Mouse (Mus musculus) right cerebral cortex, adult 18-20 months (tissue): Measurements from ENCODE around the gene Gm10354.
"Not testable (repeated sequence)": the region's sequence is repeated elsewhere in the genome, so short reads cannot be mapped to it uniquely, and the experiment has no call there.

Experiments used
- DNase-seq: peaks from one replicate; pipeline ENCODE4 v3.0.0; 2022; ENCODE audit warnings: mixed read lengths

Gm10354 gene

DNA sequence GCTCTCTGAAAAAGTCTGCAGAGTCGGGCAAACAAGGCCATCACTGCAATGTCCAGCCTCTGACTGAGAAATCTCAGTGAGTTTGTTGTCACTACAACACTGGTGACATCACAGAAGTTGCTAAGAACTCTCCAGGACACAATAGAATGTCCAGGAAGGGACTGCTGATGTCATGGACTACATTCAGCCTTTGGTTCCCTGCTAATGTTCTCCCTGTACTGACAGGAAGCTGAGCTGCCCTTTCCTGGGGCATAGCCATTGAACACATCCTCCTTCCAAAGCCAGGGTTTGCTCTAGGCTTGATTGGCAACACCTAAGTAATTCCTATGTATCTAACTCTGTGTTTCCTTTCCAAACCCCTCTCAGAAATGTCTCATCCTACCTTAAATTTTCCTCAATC lies at the start of gene Gm10354:
TSS of gene Gm10354 (minus strand) at position 101 of the 400 bp plus-strand sequence.
- not testable (repeated sequence) for DNase-seq

DNA sequence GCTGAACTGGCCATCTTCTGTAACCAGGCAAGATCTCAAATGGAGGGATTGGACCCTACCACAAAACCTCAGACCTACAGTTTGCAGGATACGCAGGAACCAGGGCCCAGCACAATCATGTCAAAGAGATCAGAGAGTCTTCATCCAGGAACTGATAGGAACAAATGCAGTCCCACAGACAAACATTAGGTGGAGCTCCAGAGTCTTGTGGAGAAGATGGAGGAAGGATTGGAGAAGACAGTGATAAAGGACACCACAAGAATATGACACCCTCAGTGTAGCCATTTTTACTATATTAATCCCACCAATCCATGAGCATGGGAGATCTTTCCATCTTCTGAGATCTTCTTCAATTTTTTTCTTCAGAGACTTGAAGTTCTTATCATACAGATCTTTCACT lies 45.6 kb upstream of the Gm10354 start:
- not testable (repeated sequence) for DNase-seq

DNA sequence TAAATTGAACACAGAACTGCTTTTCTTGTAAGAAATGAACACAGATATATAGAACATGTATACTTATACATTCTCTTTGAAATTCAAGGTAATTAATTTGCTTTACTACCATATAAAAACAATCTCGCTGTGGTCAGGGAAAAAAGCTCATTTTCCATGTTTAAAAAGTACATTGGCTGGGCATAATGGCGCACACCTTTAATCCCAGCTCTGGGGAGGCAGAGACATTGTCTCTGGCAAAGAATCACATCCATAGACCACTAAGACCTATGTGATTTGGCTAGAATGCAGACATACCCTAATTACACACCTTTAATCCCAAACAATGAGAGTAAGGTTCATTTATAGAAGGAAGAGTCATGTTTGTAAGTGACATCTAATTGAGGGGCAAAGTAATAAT lies 41.3 kb upstream of the Gm10354 start:
- not testable (repeated sequence) for DNase-seq

DNA sequence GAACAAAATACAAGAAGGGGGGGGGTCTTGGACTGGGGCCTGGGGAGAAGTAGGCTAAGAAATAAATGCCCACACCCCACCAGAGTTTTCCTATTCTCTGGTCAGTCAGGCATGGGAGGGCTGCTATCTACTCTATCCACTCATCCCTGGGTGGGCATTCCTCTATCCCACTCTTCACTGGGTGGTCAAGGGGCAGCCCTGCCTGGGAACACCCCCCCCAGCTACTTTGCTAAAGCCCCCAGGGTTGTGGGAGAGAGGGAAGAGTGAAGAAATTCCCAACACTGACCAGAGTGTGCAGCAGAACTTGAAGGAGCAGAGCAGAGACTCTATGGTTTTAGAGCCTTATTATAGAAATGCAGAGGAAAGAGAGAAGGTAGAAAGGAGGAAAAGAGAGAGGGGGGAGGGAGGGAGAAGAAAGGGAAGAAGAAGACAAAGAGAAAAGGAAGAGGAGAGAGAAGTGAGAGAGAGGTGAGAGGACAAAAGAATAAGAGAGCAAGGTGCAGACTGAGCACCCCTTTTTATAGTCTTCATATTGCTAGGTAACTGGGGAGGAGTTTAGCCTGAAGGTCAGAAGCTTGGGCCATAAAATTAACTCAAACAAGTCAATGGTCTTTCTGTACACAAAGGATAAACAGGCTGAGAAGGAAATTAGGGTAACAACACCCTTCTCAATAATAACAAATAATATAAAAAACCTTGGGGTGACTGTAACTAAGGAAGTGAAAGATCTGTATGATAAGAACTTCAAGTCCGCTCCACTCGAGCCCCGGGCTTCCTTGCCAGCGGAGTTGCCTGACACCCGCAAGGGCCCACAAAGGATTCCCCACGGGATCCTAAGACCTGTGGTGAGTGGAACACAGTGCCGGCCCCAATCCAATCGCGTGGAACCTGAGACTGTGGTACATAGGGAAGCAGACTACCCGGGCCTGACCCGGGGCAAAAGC lies 32.2 kb upstream of the Gm10354 start:
- DNase-seq, result not testable (repeated sequence)

DNA sequence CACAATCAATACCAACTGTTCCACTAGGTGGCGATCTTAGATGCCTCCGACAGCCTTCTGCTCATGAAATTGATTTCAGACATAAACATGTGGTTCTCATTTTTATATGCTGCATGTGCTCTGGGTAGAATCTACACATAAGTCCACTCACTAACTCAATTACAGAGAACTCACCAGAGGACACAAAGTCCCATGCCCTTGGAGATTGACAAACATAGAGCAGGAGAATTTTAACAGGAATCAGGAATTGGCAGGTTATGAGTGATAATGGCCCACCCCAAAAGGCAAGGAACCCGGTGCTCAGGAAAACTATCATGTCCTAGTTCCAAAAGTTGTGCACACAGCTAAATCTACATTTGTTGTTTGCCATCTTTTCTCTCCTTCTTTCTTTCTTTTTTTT lies 28.2 kb upstream of the Gm10354 start:
- not testable (repeated sequence) for DNase-seq

DNA sequence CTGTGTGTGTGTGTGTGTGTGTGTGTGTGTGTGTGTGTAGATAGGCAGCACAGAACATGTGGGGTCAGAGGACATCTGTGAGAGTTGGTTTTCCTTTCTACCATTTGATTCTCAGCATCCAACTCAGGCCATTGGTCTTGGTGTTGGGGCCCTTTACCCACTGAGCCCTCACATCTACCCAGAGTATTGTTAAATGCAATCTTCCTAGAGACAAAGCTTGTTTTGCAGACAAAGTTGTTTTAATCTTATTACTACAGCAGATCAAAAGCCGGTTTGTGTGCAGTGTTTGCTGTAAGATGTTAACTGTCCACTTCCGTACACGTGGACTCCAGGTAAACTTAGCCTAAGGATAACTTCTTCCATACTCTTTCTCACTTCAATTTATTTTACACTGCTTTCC lies 27.6 kb upstream of the Gm10354 start:
- DNase-seq, result not testable (repeated sequence)

DNA sequence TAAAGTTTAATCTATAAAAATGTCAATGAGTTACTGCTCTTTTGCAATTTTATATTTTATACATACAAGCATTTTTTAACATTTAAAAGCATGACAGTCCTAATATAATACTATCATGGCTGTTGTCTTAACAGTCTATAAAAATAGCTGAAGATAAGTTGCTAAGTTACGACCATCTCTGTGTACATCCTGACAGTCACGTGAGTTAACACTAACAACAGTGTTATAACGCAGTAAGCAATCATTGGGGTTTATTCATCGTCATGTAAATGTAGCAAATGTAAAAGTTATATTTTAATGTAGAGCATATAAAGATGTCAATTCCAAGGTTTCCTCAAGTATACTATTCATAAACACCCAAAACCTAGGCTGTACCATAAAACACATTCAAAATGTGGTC lies 26.8 kb upstream of the Gm10354 start:
- not testable (repeated sequence) for DNase-seq

DNA sequence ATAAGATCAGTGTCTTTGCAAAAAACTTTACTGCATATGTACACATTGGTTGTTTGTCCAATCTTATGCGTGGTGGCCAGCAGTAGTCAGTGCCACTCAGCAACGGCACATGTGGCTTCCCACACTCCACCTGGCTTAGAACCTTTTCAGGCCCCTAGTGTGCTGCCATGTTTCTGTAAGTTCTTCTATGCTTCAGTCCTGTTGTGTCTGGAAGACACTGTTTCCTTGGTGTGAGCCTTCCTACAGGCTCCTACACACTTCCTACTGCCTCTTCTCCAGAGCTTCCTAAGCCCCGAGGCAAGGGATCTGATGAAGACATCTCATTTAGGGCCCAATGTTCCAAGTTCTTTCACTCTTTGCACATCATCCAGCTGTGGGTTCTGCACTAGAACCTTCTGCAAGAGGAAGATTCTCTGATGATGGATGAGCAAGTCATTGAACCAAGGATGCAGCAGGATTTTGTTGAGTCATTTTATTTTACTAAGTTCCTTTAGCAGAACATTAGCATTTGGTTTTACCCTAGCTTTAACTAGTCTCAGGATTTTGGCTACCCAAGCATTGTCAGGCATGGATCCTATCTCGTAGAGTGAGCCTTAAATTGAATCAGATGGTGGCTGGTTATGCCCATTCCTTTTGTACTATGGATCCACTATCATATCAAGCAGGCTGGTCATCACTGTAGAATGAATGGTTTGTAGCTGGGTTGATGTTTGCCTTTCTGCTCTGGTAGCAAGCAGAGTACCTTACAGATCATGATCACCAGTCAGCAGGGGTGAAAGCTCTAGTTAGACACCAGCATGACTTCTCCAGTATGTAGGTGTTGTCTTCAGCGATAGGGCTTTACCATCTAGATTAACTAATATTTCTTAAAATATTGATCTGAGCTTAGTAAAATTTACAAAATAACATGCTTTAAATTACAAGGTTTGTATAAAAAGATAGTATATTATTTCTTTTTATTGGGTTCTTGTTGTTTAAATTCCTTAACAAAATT lies 26.1 kb upstream of the Gm10354 start:
- not testable (repeated sequence) for DNase-seq

DNA sequence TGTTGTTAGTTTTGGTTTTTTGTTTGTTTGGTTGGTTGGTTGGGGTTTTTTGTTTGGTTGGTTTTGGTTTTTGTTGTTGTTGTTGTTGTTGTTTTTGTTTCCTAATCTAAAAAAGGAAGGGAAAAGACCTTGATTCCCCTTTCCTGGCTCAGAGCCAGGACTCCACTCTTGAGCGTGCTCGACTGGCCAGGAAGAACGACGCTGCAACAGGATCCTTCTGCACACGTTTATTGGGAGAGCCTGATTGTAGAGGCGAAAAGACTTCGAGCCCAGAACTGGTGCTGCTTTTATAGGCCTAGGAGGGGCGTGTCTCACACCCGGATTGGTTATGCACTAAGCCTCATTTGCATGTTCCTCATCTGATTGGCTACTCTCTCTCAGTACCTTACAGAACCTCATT lies 19.3 kb upstream of the Gm10354 start:
- DNase-seq, result not testable (repeated sequence)

DNA sequence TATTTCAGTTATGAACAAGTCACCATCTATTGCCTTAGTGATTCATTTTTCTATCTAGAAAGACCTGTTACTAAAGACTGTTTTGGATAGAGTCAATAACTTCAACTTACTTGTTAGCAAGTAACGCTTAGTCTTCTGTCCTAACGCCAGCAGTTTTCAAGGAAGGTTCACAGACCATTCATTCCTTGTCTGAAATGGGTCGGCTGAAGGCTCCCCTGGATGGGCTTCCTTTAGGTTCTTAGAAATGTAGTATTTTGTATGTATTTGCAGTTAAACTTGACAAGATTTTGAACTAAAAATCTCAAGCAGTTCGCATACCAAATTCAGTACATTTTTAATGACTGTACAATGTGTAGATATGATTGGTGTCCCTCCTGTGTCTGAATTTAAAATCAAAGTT lies 18.8 kb upstream of the Gm10354 start:
- not testable (repeated sequence) for DNase-seq

DNA sequence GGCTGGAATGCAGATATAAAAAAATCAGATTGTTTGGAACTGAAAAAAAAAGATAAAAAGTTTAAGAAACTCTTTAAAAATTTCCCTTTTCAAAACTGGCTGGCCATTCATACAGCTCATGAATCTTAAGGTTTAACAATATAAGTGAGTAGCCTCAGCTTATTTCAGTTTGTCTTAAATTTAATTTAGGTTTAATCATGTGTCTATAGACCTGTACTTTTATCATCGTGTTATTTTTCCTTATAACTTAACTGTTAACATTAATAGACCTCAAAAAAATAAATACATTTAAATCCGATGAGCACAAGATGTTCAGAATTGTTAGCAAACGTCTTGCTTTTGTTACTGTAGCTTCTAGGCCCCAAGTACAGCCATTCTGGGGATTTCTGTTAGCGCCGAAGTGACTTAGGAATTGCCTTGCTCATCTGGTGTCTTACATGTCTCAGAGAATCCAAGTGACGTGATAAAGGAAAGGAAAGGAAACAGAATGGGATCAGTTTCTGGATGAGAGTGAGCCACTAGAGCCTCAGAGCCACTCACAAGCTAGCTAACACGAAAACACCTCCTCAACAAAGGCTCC lies 18.0 kb upstream of the Gm10354 start:
- not testable (repeated sequence) for DNase-seq

DNA sequence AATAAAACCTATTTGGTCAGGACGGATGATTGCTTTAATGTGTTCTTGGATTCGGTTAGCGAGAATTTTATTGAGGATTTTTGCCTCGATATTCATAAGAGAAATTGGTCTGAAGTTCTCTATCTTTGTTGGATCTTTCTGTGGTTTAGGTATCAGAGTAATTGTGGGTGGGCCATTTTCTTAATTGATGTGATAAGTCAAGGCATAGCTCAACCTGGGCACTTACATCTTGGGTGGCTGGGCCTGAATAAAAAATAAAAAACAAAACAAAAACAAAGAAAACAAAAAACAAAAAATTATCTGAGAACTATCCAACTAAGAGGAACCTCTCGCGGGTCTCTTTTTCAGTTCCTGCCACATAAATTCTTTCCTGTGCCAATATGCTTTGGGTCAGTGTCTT lies 15.4 kb upstream of the Gm10354 start:
- not testable (repeated sequence) for DNase-seq

DNA sequence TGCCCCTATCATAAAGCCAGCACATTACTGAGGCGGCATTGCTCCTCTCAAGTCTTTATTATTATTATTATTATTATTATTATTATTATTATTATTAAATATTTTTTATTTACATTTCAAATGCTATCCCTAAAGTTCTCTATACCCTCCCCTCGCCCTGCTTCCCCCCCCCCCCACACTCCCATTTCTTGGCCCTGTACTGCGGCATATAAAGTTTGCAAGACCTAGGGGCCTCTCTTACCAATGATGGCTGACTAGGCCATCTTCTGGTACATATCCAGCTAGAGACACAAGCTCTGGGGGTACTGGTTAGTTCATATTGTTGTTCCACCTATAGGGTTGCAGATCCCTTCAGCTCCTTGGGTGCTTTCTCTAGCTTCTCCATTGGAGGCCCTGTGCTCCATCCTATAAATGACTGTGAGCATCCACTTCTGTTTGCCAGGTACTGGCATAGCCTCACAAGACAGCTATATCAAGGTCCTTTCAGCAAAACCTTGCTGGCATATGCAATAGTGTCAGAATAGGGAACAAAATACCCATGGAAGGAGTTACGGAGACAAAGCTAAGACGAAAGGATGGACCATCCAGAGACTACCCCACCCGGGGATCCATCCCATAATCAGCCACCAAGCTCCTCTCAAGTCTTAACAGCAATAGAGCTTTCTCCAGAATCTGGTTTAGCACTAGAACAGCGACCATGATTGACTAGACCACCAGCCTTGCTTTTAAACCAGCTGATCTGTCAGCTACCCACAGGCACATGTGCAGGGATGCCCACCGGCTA lies 11.8 kb upstream of the Gm10354 start:
- DNase-seq, result not testable (repeated sequence)

DNA sequence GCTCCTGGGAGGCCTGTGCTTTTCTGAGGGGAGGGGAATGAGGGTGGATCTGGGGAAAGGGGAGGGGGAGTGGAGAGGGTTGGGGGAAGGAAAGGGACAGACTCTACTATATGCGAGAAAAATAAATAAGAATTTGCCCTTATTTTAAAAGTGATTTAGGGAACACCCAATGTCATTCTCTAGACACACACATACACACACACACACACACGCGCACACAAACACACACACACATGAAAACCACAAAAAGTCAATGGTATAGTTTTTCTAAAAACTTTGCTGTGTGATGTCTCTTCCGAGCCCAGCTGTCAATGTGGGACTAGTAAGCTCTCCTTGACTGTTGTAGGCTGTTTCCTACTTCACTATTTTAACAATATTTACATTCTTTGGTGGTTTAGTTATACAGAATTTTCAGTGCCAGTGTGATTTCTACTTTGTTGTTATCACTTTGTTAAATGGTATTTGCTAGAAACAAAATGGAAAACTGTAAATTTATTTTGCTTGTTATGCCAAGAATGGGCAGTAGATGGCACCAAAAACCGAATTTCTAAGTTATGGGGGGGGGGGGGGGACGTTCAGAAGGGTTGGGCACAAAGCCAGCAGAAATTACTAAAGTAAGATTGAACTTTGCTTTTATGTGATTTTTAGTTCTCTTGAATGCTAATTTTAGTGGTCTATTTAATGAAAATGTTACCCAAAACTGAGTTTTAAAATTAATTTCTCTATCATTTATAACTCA lies 8.1 kb upstream of the Gm10354 start:
- DNase-seq, result not testable (repeated sequence)

DNA sequence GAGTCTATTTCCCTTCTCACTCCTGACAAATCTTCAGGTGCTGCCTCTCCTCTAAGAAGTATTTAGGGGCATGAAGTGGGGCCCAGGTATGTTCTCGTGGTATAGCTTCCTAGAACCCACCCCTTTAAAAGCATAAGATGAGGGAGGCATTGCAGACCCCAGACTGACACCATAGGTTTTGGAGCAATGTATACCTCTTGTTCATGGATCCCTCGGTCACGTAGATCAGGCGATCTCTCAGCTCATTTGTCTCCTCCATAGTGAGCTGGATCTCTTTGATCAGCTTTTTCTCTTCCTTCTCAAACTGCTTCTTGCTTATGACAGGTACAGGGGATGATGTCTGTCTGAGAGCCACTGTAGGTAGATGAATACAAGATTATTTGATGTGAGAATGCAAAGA lies 1.4 kb downstream of the Gm10354 start:
- not testable (repeated sequence) for DNase-seq

DNA sequence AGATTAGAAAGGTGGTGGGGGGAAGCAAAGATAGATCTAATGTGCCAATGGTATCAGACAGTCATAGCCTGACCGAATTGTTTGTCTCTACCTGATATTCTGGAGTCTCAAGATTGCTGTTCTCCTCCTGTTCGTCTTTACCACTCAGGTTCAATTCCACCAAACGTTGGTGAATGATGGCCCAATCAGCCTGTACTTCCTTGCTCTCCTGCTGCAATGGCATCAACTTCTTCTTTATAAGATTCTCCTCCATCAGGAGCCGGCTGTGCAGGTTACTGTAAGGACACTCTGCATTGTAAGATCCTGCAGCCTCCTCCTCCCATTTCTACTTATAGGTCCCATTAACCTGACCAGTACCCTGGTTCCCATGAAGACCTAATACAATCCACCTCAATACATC lies 3.4 kb downstream of the Gm10354 start:
- not testable (repeated sequence) for DNase-seq

DNA sequence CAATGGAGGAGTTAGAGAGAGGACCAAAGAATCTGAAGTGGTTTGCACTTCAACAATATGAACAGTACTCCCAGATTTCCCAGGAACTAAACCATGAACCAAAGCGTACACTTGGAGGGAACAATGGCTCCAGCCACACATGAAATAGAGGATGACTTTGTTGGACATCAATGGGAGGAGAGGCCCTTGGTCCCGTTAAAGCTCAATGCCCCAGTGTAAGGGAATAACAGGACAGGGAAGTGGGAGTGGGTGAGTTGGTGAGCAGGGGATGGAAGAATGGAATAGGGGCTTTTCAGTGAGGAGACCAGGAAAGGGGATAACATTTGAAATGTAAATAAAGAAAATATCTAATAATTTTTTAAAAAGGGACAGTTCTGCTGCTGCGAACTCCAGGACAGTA lies 5.9 kb downstream of the Gm10354 start:
- not testable (repeated sequence) for DNase-seq

DNA sequence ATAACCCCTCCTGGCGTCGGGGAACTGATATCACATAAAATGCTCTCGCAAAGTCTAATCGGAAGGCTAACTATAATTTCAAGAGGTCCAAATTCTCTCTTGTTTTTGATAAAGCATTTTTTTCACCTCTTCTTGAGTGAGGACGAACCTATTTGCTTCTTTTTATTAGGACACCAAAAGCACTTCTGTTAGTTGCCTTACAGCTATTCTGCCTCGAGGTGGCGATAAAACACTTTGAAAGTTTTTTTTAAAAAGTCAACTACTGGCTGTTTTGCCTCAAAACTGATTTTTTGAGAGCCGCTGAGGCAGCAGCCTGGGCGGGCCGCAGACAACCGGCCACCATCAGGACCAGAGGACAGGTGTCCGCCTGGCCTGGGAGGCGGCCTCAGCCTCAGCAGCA lies 14.9 kb downstream of the Gm10354 start:
- DNase-seq, result not testable (repeated sequence)

DNA sequence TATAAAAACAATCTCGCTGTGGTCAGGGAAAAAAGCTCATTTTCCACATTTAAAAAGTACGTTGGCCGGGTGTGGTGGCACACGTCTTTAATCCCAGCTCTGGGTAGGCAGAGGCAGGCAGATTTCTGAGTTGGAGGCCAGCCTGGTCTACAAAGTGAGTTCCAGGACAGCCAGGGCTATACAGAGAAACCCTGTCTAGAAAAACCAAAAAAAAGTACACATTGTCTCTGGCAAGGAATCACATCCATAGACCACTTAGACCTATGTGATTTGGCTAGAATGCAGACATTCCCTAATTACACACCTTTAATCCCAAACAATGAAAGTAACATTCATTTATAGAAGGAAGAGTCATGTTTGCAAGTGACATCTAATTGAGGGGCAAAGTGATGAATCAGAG lies 17.2 kb downstream of the Gm10354 start:
- not testable (repeated sequence) for DNase-seq

DNA sequence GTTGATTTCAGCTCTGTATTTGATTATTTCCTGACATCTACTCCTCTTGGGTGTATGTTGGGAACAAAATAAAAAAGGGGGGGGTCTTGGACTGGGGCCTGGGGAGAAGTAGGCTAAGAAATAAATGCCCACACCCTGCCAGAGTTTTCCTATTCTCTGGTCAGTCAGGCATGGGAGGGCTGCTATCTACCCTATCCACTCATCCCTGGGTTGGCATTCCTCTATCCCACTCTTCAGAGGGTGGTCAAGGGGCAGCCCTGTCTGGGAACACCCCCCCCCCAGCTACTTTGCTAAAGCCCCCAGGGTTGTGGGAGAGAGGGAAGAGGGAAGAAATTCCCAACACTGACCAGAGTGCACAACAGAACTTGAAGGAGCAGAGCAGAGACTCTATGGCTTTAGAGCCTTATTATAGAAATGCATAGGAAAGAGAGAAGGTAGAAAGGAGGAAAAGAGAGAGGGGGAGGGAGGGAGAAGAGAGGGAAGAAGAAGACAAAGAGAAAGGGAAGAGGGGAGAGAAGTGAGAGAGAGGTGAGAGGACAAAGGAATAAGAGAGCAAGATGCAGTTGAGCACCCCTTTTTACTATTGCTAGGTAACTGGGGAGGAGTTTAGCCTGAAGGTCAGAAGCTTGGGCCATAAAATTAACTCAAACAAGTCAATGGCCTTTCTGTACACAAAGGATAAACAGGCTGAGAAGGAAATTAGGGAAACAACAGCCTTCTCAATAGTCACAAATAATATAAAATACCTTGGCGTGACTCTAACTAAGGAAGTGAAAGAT lies 22.6 kb downstream of the Gm10354 start:
- not testable (repeated sequence) for DNase-seq
